Mouse (Mus musculus) lung, adult 2 months (tissue): ENCODE measurements at regions not wholly inside any gene's neighbourhood (a gene's known extent, or its start where the extent isn't known, plus 50 kb on each side); places are given as distances from the start of the nearest gene placed in this dataset.

Experiments
- DNase-seq: peaks from one replicate; pipeline ENCODE4 v3.0.0; 2022
- H3K4me1 ChIP-seq: fragments of 200-500 bp; 2 replicates; pipeline ENCODE4 v1.6.1; 2011; ENCODE audit warnings: low read length; ENCODE audit not compliant: control insufficient read depth, insufficient read depth
- H3K4me3 ChIP-seq: fragments of 200-500 bp; replicated peaks from 2 replicates; pipeline ENCODE3; 2011; ENCODE audit warnings: low read depth, mild to moderate bottlenecking, control low read depth, low read length; ENCODE audit errors: extremely low read depth
- CTCF ChIP-seq: fragments of 200-500 bp; IDR thresholded peaks from 2 replicates; pipeline ENCODE4 v1.5.1; 2011; ENCODE audit warnings: mild to moderate bottlenecking, low read length, control low read depth; ENCODE audit not compliant: insufficient read depth
- POLR2A ChIP-seq: fragments of 200-500 bp; IDR thresholded peaks from 2 replicates; pipeline ENCODE4 v1.6.1; 2011; ENCODE audit warnings: low read depth, mild to moderate bottlenecking, control low read depth, low read length, borderline replicate concordance; ENCODE audit errors: extremely low read depth
- WGBS: fragments of 180-500 bp; shearing (Covaris S2); methylation state at CpG from one replicate; pipeline ENCODE4 v1.1.7; 2018; 5-methylcytosine and 5-hydroxymethylcytosine counted together

DNA sequence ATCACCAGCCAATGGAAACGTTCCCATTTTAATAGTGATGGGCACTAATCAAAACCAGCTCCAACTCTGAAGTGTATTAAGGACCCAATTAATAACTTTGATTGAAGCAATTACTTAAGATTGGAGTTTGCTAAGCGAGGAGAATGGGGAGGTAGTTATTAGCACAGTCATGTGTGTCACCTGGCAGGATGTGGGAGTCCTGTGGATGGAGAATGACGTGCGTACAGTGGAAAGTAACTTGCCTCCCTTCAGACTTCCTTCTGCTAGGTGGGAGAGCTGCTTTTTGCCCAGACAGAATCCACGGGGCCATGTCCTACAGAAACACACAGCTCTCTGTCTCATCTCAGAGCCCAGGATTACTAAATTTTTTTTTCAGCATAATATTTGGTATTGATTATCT, 59.9 kb upstream of the Cdh5 start:
- H3K4me1 ChIP-seq, result peaks cover 7% of the 10 kb centered on the region; the same call in 1 of the 2 replicates
- no peak for DNase-seq
- no peak for TF ChIP-seq POLR2A
- no peak for TF ChIP-seq CTCF
- WGBS, result 85% methylated on average over 5 of the region's 5 CpGs
- H3K4me3 ChIP-seq, result no peak overlapping the region

DNA sequence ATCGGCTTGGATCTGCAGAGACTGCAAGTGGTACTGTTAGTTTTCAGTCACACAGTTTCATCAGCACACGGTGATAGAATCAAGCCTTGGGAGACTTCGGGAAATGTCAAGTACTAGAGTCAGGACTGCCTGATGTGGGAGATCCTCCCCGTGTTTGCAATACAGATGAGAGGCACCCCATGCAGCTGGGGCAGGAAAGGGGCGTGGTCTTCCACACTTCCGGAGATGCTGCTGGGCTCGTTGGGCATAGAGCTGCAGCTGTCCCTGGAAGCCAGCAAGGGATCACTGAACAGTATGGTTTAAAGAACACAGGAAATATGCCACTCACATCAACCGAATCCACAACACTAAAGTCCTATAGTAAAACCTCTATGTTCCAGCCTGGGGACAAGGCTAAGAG, 59.0 kb upstream of the Cdh5 start:
- 8% methylated on average over 8 of the region's 8 CpGs for WGBS
- H3K4me1 ChIP-seq, result peaks cover 7% of the 10 kb centered on the region; the same call in 1 of the 2 replicates
- TF ChIP-seq CTCF (no peak), POLR2A (no peak)
- H3K4me3 ChIP-seq, result no peak overlapping the region
- no peak for DNase-seq

DNA sequence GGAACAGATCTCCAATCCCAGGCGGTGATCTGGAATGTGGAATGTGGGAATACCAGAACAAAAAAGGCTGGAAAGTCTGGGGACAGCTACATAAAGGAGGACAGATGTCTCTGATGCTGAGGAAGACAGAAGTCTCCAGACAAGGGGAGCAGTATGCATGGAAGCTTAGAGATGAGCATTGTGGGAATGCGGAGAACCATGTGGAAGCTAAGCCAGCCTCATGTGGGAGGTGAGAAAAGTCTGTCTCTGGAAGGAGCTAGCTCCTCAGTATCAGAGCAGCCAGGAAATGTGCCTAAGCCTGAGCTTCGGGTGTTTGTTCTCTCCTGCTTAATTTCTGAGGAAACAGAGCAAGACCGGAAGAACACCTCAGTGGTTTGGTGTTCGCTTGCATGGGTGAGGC, 53.4 kb upstream of the Cdh5 start:
- no peak for DNase-seq
- 54% methylated on average over 5 of the region's 5 CpGs for WGBS
- H3K4me3 ChIP-seq, result no peak overlapping the region
- H3K4me1 ChIP-seq, result peaks cover 4% of the 10 kb centered on the region
- TF ChIP-seq CTCF (no peak), POLR2A (no peak)

DNA sequence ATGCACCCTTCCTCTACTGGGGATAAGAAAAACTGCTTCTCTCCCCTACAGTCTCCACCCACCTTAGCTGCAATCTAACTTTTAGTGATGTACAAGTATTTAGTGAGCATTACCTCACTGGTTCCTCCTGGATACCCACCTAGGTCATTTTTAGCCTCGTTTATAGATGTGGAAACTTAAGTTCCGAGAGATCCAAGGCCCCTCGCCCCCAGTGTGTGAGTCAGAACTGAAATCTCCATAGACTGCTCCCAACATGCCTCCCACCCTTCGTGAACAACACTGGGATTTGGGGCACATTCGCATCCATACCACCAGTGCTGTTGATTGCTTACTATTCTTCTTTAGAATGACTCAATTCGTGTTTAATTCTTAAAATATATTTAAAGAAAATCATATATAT, 52.2 kb upstream of the Cdh5 start:
- 86% methylated on average over 6 of the region's 6 CpGs for WGBS

DNA sequence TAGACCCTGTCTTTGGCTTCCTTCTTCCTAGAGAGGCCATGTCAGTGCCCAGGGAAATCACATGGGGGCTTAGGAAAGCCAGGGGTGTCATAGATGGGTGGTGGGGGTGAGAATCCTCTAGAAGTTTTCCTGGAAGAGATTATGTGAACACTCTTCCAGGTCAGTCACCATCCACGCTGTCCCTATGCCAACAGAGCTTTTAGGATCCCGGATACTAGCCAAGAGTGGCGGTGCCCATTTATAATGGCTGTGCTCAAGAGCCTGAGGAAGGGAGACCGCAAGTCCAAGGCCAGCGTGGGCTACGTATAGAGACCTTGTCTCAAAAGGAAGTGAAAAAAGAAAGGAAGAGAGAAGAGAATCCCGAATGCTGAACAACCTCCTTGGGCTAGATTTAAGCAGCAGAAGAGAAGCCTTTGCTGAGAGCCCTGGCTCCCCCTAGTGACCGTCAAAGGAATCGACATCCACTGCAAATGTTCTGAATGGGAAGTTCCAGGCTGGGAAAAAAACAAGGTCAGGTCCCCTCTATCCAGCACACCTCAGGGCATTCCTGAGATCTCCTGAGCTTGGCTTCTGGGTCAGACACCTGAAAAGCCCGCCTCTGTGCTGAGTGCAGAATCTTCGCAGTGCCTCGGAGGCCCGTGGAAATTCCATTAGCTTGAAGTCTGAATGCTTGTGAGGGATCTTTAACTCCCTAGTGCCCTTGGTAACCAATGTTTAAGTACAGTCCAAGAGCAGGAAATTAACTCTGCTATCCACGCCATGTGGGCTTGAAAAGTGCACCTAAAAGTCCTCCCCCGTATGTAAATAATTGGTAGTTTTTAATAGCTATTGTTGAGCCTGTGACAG, 50.5 kb upstream of the Cdh5 start:
- DNase-seq, result peak; percentile 37
- H3K4me3 ChIP-seq, result no peak overlapping the region
- TF ChIP-seq POLR2A (no peak), CTCF (peak; percentile 83)
- peaks cover 2% of the 10 kb centered on the region; the same call in 1 of the 2 replicates for H3K4me1 ChIP-seq
- WGBS, result 21% methylated on average over 15 of the region's 15 CpGs

More for the DNA sequence above, 52.2 kb upstream of the Cdh5 start:
- TF ChIP-seq CTCF (no peak), POLR2A (no peak)
- DNase-seq, result no peak
- H3K4me1 ChIP-seq, result peaks cover 4% of the 10 kb centered on the region
- no peak overlapping the region for H3K4me3 ChIP-seq

DNA sequence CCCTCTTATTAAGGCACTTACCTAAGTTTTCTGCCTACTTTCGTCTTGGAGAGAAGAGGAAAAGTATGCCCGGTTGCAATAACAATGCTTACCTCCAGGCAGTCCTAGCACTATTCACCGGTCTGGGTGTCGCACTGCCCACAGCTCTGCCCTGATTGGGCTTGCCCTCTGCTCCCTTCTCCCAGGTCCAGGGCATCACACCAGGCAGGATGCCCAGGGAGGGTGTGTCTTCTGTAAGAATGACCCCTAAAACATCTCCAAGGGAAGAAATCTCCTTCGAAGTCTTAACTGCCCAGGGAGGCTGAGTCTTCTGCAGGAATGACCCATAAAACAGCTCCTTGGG, 49.9 kb upstream of the Cdh5 start:
- no peak for DNase-seq
- no peak for TF ChIP-seq CTCF
- no peak for TF ChIP-seq POLR2A
- WGBS, result 40% methylated on average over 5 of the region's 5 CpGs
- peaks cover 2% of the 10 kb centered on the region; the same call in 1 of the 2 replicates for H3K4me1 ChIP-seq
- H3K4me3 ChIP-seq, result no peak overlapping the region
